Mouse (Mus musculus) WW6 (cell line): ENCODE measurements around the gene Prdm9.
"Not testable (repeated sequence)": the region's sequence is repeated elsewhere in the genome, so short reads cannot be mapped to it uniquely, and the experiment has no call there.

Source experiments
- DNase-seq: peaks from one replicate; pipeline ENCODE4 v3.0.0-alpha.2; 2013; ENCODE audit warnings: low read depth, low spot score

Prdm9 gene

DNA sequence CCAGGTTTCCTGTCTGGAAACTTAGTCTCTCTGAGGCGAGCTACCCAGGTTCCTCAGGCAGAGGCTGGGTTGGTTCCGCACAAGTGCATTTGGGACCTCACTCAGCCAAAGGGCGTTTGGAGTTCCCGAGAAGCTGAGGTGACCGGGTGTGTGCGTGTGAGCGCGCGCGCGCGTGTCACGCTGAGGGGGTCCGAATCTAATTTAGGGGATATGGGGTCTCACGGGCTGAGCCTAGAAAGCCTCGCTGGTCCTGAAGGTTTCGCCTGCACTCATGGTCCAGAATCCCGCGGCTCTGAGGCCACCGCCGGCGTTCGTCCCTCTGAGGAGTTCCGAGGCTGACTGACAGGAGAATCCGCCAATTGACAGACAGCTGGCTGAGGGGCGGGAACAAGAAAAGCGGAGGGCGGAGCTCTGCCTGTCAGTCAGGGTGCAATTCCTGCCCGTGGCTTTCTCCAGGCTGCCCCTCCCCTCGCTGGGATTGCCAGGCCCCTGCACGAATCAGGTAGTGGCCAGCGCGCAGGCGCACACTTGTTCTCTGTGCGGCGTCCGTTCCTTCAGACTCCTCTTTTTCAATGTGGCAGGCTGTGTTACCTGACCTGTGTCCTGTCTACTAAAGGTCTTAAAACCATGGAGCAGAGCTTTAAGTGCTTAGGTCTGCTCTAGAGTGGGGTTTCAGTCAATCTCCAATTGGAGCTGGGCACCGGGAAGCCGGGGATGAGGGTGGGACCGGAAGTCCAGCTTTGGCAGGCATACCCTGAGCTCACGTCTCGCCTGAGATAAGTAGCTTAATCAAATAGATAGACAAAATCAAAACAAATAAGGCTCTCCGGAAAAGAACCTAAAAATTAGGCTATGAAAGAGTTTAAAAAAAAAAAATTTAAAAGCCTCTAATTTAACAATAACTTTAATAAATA, at the start of gene Prdm9:
Gene Prdm9, minus strand, starts transcription at position 341 of the 914 bp plus-strand sequence.
- peak; percentile 93 for DNase-seq

DNA sequence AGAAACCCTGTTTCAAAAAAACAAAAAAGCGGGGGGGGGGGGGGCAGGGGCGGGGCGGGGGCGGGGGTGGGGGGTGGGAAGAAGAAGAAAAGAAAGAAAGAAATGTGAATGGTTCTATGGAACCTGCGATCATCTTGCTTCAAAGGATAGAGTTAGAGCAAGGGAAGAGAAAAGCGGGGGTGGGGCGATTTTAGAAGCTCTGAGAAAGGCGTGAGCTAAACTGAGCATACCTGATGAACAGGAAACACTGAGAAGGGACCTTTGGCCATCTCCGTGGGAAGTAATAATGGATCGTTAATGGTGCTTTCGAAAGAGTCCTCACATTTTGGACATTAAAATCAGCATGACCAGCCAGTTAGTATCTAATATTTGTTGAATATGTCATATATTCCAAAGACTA, 35.3 kb upstream of the Prdm9 start:
- DNase-seq = no peak

DNA sequence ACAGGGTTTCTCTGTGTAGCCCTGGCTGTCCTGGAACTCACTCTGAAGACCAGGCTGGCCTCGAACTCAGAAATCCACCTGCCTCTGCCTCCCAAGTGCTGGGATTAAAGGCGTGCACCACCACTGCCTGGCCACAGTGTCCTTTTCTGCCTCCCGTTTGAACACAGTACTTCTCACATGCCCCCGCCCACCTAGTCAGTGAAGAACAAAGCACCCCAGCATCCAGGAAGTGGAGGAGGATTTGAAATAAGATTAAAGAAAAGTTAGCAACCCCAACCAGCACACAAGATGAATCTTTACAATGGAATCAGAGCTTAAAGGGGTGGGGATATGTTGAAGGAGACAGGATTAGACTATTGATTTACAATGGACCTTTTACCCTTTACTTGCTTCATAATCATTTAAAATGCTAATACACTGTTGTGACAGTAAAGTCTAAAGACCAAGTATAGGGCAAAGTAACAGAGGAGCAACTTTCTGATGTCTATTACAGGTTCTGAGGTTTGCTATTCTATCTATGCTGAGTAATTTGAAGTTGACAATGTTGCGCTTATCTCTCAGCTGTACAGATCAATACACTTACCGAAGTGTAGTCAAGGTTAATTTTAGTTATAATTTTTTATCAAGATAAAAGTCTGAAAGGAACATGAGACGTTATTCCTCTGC, 27.2 kb upstream of the Prdm9 start:
- no peak for DNase-seq

DNA sequence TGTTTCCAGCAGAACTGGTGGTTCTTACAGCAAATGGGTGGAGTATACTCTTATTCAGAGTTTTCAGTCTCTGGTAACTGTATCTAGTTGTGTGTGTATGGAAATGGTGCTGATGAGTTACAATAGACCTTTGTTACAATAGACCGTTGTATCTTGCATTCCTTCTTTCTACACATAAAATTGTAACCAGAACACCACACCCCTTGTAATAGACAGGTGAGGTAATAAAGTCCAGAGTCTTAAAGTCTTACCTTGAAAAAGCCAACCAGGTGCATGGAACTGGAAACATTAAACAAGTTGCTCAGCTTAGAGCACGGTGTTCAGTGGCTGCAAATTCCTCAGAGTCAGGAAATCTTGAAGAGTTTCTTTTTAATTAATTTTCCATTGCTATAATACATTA, 24.0 kb upstream of the Prdm9 start:
- DNase-seq = no peak

DNA sequence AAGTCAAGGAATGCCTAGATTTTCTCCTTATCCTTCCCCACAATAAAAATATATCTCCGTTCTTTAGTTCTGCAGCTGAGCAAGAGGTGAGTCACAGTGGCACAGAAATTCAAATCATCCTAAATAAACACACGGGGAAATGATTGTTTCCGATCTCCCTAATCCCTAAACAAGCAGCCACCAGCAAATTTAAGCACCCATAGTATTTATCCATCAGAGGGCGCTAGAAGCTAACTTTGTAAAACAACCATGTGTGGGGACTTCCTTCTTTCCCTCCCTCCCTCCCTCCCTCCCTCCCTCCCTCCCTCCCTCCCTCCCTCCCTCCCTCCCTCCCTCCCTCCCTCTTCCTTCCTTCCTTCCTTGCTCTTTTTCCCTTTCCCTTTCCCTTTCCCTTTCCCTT, 21.5 kb upstream of the Prdm9 start:
- DNase-seq = no peak

DNA sequence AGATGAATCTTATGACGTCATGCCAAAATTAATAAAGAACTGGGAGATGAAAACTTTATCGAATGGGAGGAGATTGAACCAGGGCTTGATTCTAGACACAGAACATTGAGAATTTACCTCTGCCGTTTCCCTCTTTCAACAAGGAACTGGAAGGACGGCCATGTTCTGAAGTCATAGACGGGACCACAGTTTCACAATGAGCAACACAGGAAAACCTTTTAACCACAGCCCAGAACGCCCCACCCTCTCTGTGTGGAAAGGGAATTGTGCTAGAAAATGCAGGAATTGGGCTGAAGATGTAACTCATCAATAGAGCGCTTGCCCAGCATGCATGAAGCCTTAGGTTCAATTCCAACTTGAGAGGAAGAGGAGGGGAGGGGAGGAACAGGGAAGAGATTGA, 18.9 kb upstream of the Prdm9 start:
- no peak for DNase-seq

DNA sequence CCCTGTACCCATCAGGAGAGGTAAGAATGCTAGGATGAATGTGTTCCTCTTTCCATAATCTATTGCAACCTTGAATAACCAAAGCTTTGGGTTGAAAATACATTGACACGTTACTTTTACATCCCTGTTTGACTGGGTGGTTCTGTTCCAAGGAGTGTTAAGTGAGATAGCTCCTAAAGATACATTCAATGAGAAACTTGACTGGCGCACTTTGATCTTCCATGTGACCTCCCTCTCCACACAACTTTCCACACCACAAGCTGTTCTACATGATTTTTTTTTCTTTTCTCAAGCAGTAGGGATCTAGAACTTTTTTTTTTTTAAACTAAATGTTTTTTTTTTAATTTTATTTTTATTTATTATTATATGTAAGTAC, 15.9 kb upstream of the Prdm9 start:
- DNase-seq = no peak

DNA sequence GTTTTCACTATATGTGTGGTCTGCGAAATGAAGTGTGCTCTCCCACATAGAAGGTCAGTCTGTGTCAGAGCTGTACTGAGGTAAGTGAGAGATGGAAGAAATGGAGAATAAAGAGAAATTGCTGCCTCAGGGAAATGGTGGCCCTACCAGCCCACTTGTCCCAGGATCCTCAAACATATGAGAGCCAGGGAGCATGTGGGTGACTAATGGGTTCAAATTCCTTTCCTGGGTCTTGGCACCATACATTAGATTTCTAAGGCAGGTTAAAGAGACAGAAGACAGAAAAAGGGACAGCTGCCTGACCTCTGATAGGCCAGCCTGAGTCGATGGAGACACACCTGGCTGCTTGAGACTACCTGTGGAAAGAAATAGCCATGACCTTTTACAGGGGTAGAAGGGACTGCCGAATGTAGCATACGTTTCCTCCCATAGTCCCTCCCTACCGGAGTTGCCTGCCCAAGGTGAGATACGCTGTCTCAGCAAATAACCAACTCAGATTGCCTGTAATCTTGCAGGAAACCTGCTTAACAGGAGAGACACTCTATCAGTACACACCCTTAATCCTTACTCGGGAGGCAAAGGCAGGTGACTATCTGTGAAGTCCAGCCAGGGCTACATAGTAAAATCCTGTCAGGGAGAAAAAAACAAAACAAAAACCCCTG, 15.4 kb upstream of the Prdm9 start:
- no peak for DNase-seq

DNA sequence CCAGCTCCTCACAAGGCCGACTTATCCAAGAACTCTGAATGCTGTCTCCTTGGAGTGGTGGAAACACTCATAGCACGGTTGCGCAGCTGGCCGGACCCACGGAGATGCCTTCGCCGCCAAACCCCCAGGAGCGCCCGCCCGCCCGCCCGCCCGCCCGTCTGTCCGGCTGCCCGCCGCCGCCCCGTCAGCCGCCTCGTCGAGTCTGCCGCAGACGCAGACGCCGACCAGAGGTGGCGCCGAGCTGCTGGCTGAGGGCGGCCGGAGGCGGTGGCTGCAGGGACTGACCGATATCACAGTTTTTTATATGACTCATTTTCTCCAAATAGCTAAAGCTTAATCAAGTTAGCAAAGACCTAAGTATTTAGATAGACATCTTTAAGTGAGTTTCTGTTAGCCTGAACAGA, 13.1 kb upstream of the Prdm9 start:
- DNase-seq = peak; percentile 33

DNA sequence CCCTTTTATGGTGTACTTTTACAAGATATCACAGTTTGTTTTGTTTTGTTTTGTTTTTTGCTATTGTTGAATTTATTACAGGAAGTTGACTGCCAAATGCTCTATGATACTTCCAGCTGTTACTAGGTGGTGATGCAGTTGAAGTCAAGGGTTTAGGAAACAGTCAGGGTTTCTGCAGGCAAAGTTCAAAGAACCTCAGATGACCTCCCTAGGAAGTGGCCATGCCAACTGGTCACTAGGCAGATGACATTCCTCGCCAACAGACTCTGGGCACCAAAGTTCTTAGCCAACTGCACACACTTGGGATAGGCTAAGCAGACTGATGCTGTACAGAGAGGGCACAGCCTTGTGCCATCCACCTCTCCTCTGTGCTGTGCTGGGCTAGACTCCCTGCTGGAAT, 10.9 kb upstream of the Prdm9 start:
- no peak for DNase-seq

DNA sequence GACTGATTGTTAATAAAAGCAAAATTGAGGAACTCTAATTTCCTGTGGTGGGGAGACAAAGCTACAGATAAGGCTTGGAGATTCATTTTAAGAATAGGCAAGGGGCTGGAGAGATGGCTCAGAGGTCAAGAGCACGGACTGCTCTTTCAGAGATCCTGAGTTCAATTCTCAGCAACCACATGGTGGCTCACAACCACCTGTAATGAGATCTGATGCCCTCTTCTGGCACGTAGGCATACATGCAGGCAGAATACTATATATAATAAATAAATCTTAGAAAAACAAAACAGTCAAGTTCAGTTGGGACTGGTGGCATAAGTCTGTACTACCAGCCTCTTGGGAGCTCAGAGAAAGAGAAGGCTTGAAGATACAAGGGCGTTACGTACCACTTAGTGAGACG, 2.8 kb upstream of the Prdm9 start:
- no peak for DNase-seq

DNA sequence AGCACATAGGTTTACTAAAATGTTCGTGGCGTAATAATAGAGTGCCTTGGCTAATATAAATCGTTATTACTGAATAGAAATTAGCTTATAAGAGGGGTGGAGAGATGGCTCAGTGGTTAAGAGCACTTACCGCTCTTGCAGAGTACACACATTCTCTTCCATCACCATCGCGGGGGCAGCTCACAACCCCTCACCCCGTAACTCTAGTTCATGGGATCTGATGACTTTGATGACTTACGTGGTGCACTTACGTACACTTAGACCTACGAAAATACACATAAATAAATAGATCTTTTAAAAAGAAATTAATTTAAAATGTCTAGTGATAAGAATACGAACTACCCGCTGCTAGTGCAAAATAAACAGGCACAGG, 760 bp upstream of the Prdm9 start:
- no peak for DNase-seq

DNA sequence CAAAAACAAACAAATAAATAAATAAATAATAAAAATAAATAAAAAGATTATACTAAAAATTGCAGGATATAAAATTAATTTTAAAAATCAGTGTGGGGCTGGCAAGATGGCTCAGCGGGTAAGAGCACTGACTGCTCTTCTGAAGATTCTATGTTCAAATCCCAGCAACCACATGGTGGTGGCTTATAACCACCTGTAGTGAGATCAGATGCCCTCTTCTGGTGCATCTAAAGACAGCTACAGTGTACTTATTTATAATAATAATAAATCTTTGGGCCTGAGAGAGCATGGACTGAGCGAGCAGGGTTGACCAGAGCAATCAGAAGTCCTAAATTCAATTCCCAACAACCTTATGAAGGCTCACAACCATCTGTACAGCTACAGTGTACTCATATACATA, 4.2 kb downstream of the Prdm9 start:
- no peak for DNase-seq

DNA sequence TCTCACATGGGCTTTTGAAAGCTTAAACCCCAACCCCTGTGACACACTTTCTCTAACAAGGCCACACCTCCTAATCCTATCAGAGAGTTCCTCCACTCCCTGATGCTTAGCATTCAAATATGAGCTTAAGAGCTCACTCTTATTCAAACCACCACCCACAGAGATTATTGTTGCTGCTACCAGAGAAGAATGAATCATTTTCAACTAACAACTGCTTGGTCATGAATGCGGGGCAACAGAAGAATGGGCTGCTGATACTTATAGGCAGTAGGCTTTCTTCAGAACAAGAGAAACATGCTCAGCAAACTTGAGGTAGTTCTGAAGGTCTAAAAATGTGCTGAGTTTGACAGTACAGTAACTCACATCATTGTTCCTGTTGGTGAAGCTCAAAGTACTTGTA, 14.4 kb downstream of the Prdm9 start:
- no peak for DNase-seq

DNA sequence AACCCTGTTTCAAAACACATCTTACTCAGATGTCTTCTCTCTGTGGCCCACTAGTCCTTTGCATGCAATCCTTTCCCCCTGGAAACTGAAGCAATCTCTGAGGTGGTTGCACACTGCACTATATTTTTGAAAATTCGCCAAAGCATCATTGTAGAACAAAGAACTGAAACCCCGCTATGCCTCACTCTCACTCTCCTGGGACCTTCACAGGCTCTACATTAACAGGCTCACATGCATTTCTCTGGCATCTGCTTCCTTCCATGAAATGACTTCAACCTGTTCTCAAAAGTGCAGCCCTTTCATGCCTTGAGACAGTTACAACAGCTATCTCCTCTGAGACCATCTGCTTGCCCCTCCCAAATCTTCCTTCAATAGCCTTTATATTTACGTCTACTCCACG, 17.7 kb downstream of the Prdm9 start:
- no peak for DNase-seq

DNA sequence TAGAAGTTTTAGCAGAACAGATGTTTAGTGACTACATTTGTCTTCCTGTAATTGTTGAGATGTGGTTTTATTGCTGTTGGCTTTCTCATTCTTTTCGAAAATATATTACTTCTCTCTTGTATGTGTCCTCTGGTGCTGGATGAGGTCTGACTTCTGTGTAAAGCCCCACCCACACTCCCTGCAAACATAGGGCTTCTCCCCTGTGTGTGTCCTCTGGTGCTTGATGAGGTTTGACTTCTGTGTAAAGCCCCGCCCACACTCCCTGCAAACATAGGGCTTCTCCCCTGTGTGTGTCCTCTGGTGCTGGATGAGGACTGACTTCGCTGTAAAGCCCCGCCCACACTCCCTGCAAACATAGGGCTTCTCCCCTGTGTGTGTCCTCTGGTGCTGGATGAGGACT, 20.3 kb downstream of the Prdm9 start:
- DNase-seq = not testable (repeated sequence)

DNA sequence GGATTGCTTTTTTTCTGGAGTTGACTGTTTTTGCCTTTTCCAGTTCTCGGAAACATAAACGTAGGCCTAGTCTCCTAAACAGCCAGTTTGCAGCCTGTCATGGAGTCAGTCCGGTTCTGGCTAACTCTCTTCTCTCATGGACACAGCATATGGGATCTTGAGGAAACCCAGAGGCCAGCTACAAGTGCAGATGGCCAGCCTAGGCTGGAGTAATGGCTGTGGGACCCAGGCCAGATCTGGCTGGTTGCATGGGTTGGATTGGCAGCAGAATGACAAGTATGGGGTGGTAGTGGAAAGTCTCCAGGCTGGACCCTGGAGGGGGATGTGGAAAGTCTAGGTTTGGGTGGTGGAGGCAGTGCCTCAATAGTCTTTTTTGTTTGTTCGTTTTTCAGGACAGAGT, 23.8 kb downstream of the Prdm9 start:
- DNase-seq = no peak

DNA sequence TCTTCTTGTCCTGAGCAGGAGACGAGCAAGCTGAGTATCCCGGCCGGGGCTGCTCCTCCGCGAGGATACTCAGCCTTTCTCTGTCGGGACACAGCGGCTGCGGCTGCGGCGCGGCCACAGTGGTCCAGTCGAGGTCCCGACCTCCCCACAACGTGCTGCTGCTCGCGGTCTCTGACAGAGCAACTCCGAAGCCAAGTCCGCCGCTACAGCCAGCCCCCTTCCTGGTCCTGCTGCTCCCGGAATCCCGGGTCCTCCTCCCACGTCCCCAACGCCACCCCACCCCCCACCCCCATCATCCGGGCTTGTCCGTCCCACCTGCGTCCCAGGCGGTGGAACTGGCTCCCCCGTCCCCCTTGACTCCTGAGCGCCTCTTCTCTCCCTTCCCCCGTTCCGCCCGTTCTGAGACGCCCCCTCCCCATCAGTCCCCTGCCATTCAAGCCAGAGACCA, 27.7 kb downstream of the Prdm9 start:
- DNase-seq = no peak

DNA sequence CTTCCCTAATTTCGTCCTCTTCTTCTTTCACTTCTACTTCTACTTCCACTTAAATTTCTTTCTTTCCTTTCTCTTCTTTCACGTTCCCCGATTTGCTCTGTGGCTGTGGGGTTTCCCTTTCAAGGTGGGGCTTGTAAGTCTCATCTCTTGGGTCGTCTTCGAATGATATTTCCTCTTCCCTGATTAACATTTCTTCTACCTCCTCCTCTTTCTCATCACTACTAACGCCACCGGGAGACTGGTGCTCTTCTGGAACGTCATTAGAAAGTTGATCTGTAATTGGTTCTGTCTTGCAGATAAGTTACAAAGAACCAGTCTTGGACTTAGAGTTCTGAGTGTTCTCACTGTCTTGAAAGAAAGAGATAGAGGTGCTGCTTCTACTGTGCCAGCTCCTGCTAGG, 28.2 kb downstream of the Prdm9 start:
- DNase-seq = no peak

DNA sequence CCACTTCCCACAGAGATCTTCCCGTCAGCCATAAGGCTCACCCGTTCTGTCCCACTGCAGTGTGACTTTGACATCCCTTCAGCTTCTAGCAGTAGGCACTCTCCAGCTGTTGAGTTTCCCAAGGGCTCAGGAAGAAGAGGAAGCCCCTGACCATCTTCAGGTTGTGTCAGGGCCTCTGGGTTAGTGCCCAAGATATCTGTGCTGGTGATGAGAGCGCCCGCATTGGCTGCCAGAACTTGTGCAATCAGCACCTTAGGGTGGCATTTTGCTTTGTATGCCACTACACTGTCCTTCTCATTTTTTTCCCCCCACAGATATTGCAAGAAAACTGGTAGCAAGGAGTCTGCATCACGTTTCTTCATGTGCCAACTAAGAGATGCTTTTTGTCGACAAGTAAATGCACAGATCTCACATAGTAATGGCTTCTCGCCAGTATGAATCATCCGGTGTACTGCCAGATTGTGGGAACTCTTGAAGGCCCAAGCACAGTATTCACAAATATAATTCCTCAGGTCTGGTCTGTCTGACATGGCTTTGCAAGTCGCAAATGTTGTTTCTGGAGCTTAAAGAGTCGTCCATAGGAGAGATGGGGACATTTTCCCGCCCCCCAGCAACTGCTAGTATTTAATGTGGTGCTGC, 28.9 kb downstream of the Prdm9 start:
- no peak for DNase-seq

DNA sequence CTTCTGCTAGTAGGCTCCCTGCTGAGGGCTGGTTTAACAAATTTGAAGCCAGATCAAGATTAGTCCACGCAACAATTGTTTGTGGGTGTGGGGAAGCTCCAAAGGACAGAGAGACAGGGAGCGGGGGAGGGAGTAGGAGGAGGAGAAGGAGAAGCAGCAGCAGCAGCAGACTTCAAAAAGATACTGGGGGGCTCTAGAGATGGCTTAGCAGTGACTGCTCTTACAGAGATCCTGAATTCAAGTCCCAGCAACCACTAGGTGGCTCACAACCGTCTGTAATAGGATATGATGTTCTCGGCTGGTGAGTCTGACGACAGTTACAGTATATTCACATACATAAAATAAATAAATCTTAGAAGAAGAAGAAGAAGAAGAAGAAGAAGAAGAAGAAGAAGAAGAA, 34.0 kb downstream of the Prdm9 start:
- DNase-seq = no peak

DNA sequence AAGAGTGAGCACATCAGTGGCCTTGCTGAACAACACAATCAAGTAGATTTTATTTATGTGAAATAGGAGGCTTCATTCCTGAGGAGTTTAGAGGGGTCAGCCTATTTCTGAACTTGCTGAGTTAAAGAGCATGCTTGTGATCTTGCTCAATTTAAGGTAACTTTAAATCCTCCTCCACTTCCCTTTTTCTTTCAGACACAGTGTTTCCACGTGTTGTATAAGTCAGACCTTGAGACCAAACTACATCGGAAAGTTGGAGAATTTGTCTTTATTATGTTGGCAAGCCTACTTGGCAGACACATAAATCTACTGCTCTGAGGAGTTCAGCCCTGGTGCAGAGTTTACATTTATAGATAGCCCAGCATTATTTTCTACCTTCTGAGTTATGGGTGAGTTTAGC, 35.3 kb downstream of the Prdm9 start:
- no peak for DNase-seq
